Mouse (Mus musculus): ENCODE results near the gene Gm10375. TPM values are rescaled to one million over a fixed set of nuclear protein-coding genes. Genes with fewer than 3 reads are reported as not detected.

The Gm10375 gene
- total RNA-seq (2023), result not detected

GRCm38 (mm10) chr14:43607913-43608312, at the start of gene Gm10375:
Gene Gm10375, minus strand, starts transcription at chr14:43608013.

GRCm38 (mm10) chr14:43579046-43579445, 28.8 kb downstream of the Gm10375 start, which contains the start of gene Gm17654:
Gene Gm17654, minus strand, starts transcription at chr14:43579146.

Other genes starting within 250 kb of the Gm10375 start
- gene Gm8138, start 191.7 kb downstream of the Gm10375 start, total RNA-seq (2023), result not detected
- not detected for gene Gm5799, start 64.4 kb downstream of the Gm10375 start, total RNA-seq (2023)
- gene Gm17654, start 28.9 kb downstream of the Gm10375 start, total RNA-seq (2023), result not detected
- gene Gm8165, start 69.2 kb upstream of the Gm10375 start, total RNA-seq (2023), result not detected
- 1 to 10 TPM in 1 of 2 experiments, under 1 TPM in 1; 0.59 to 1.1 TPM for gene Gm7324, start 89.8 kb upstream of the Gm10375 start, total RNA-seq (2023)
- gene Gm16506, start 119.5 kb upstream of the Gm10375 start, total RNA-seq (2023), result not detected
- not detected for gene Gm6526, start 139.9 kb upstream of the Gm10375 start, total RNA-seq (2023)
- not detected for gene Gm8180, start 176.7 kb upstream of the Gm10375 start, total RNA-seq (2023)